ENCODE assay signal across 8 mouse cellular contexts in the genomic region with DNA sequence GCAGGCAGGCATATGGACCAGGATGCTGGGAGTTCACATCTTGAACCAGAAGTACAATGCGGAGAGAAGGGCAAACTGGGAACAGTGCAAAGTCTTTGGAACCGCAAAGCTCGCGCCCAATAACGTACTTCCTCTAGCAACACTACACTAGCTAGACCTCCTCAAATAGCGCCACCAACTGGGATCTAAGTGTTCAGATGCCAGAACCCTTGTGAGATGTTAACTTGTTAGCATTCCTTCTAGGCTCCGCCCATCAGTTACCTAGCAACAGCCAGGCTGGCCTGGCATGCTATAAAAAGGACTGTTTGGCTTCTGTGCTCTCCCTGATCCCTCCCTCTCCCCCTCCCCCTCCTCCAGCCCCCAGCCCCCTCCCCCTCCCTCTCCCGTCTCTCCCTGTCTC.
A peak's percentile ranks its signal among the peaks of the same experiment; 100 is the strongest.
DNase-seq lines count a peak whose midpoint lies in the region; ATAC-seq and TF ChIP-seq lines count a peak whose summit lies in the region.

No protein-coding gene starts in this region.

- 52% methylated on average over 7 of the region's 8 CpGs for WGBS in heart, embryonic 16.5 days
- 26% methylated on average over 8 of the region's 8 CpGs for WGBS in hindbrain, embryonic 15.5 days
- 59% methylated on average over 7 of the region's 8 CpGs for WGBS in lung, postnatal 0 days

- ATAC-seq in heart, embryonic 16.5 days (replicated peaks; ENCODE audit: extremely low read depth, insufficient read depth, low FRiP score): peak; percentile 33; the same call in 1 of the 2 replicates
- ATAC-seq in hindbrain, embryonic 15.5 days (ENCODE audit: low FRiP score, low read depth): peak; percentile 36; the same call in 1 of the 2 replicates
- peak; percentile 36; the same call in 1 of the 2 replicates for ATAC-seq in lung, postnatal 0 days

- peaks cover 52% of the 10 kb centered on the region for H3K4me1 ChIP-seq in heart, embryonic 16.5 days (ENCODE audit: control insufficient read depth, insufficient read depth, low read length)
- H3K4me1 ChIP-seq in hindbrain, embryonic 15.5 days (replicated peaks): peaks cover 20% of the 10 kb centered on the region
- H3K4me1 ChIP-seq in lung, postnatal 0 days (ENCODE audit: insufficient read depth, low read depth, low read length): peaks cover 13% of the 10 kb centered on the region; the same call in 1 of the 2 replicates

- H3K4me3 ChIP-seq in heart, embryonic 16.5 days (ENCODE audit: low read length): no peak overlapping the region
- peak overlapping the region; percentile 9; the same call in 1 of the 2 replicates for H3K4me3 ChIP-seq in hindbrain, embryonic 15.5 days
- H3K4me3 ChIP-seq in lung, postnatal 0 days (ENCODE audit: low read depth, low read length): no peak overlapping the region

- no peak overlapping the region; the same call in 1 of the 2 replicates for H3K9ac ChIP-seq in heart, embryonic 16.5 days (ENCODE audit: low read length)
- H3K9ac ChIP-seq in hindbrain, embryonic 15.5 days: no peak overlapping the region
- no peak overlapping the region for H3K9ac ChIP-seq in lung, postnatal 0 days (replicated peaks; ENCODE audit: low read depth)

- peak overlapping the region; percentile 55 for H3K27ac ChIP-seq in heart, embryonic 16.5 days (ENCODE audit: low read length)
- H3K27ac ChIP-seq in hindbrain, embryonic 15.5 days (replicated peaks): 0 out of 2 replicates have a peak overlapping the region, but pooled peaks have one; percentile 21
- no peak overlapping the region for H3K27ac ChIP-seq in lung, postnatal 0 days (ENCODE audit: low read length)

- H3K27me3 ChIP-seq in heart, embryonic 16.5 days (ENCODE audit: control insufficient read depth, insufficient read depth, low read length): no peaks in the 10 kb centered on the region
- H3K27me3 ChIP-seq in hindbrain, embryonic 15.5 days: no peaks in the 10 kb centered on the region
- H3K27me3 ChIP-seq in lung, postnatal 0 days (replicated peaks; ENCODE audit: insufficient read depth, low read length): no peaks in the 10 kb centered on the region

- H3K9me3 ChIP-seq in heart, embryonic 16.5 days (replicated peaks; ENCODE audit: control insufficient read depth, low read length): no peaks in the 10 kb centered on the region; the same call in 1 of the 2 replicates
- H3K9me3 ChIP-seq in hindbrain, embryonic 15.5 days: no peaks in the 10 kb centered on the region
- H3K9me3 ChIP-seq in lung, postnatal 0 days (ENCODE audit: low read length): no peaks in the 10 kb centered on the region

- TF ChIP-seq CTCF in lung, postnatal 0 days (IDR thresholded peaks at IDR 0.05): peak; percentile 54

- no peak for TF ChIP-seq EP300 in lung, postnatal 0 days (IDR thresholded peaks at IDR 0.05)

- H3K4me2 ChIP-seq in heart, embryonic 16.5 days (ENCODE audit: low read depth, low read length): peak overlapping the region; percentile 42
- H3K4me2 ChIP-seq in hindbrain, embryonic 15.5 days: peak overlapping the region; percentile 25; the same call in 1 of the 2 replicates
- H3K4me2 ChIP-seq in lung, postnatal 0 days (replicated peaks; ENCODE audit: low read depth, low read length): no peak overlapping the region

- no peaks in the 10 kb centered on the region for H3K36me3 ChIP-seq in heart, embryonic 16.5 days (ENCODE audit: control insufficient read depth, insufficient read depth)
- no peaks in the 10 kb centered on the region for H3K36me3 ChIP-seq in hindbrain, embryonic 15.5 days
- H3K36me3 ChIP-seq in lung, postnatal 0 days (ENCODE audit: insufficient read depth, low read length): no peaks in the 10 kb centered on the region

- no peak for DNase-seq in heart, adult 18-20 months
- peak; percentile 51 for DNase-seq in brain, embryonic 18.5 days (ENCODE audit: low read depth, low spot score)
- peak; percentile 83 for DNase-seq in lung, postnatal 0 days (ENCODE audit: low spot score)
- peak; percentile 51 for DNase-seq in testis, postnatal 14 days (ENCODE audit: low spot score)
- no peak for DNase-seq in natural killer cell, adult 2 months (ENCODE audit: low spot score in 2 of 2)
- DNase-seq in ovary, postnatal 36 days (ENCODE audit: low spot score): no peak

Comparison
In these comparisons a context has a peak if more than half of its experiments do, and no peak if none do; other contexts are left out.
1. DNase-seq: peak in brain, embryonic 18.5 days (single experiment), lung, postnatal 0 days (single experiment) and testis, postnatal 14 days (single experiment); none in heart, adult 18-20 months (0 of 2), natural killer cell, adult 2 months (0 of 2) and ovary, postnatal 36 days (single experiment).
2. Peak in every context shown above with its lines, with median percentiles within 50 percentile points of each other: ATAC-seq.